Mouse (Mus musculus): ENCODE data around the gene Macf1.

DNA sequence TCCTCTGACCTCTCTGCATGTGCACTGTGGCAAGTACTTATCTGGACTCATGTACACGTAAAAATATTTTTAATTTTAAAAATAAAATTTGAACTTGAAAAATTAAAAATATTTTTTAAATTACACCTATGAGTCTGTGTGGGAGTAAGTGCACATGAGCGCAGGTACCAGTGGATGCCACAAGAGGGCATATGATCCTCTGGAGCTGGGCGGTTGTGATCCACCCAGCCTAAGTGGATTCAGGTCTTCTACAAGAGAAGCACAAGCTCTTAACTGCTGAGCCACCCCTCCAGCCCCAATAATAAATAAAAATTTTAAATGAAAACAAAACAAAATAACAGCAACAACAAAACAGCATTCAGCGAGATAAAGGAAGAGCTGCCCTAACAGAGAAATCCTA lies 351.0 kb downstream of the Macf1 start:
- TF ChIP-seq CEBPB (IDR thresholded peaks at IDR 0.05; ENCODE audit: low read depth), result no peak
- TF ChIP-seq CTCF (IDR thresholded peaks at IDR 0.05; ENCODE audit: control insufficient read depth, insufficient read depth, insufficient read length), result no peak
- no peak for TF ChIP-seq USF1 (IDR thresholded peaks at IDR 0.05; ENCODE audit: low read depth)
